Mouse (Mus musculus) cerebellum, postnatal 36 days (tissue): Measurements from ENCODE around the gene Acmsd.

ENCODE experiments used
- DNase-seq, 2 experiments: peaks; one replicate each; pipeline ENCODE4 v3.0.0; 2021 to 2022; ENCODE audit warnings: mixed read lengths in 2 of 2

Gene Acmsd

GRCm38 (mm10) chr1:127776246-127776645 is 47.0 kb downstream of the Acmsd start:
- no peak for DNase-seq

- DNase-seq = no peak
Measured at GRCm38 (mm10) chr1:127778611-127779010, 49.4 kb downstream of the Acmsd start.

GRCm38 (mm10) chr1:127780142-127780541 is 50.9 kb downstream of the Acmsd start:
- no peak for DNase-seq

GRCm38 (mm10) chr1:127780849-127781248 is 51.6 kb downstream of the Acmsd start:
- no peak for DNase-seq

- no peak for DNase-seq
Measured at GRCm38 (mm10) chr1:127783862-127784261, 54.6 kb downstream of the Acmsd start.

- DNase-seq = no peak
Measured at GRCm38 (mm10) chr1:127785882-127786281, 56.7 kb downstream of the Acmsd start.

- DNase-seq = no peak
Measured at GRCm38 (mm10) chr1:127788943-127789342, 59.7 kb downstream of the Acmsd start.

GRCm38 (mm10) chr1:127793459-127793858 is 64.2 kb downstream of the Acmsd start:
- DNase-seq = no peak

- DNase-seq = no peak
Measured at GRCm38 (mm10) chr1:127795087-127795769, 66.0 kb downstream of the Acmsd start.

GRCm38 (mm10) chr1:127796341-127796740 is 67.1 kb downstream of the Acmsd start:
- no peak for DNase-seq

GRCm38 (mm10) chr1:127796752-127797151 is 67.5 kb downstream of the Acmsd start:
- no peak for DNase-seq

- DNase-seq = no peak
Measured at GRCm38 (mm10) chr1:127802916-127803315, 73.7 kb downstream of the Acmsd start.

GRCm38 (mm10) chr1:127808671-127809070 is 79.5 kb downstream of the Acmsd start:
- no peak for DNase-seq

- no peak for DNase-seq
Measured at GRCm38 (mm10) chr1:127812929-127813328, 83.7 kb downstream of the Acmsd start.

- no peak for DNase-seq
Measured at GRCm38 (mm10) chr1:127816381-127816780, 87.2 kb downstream of the Acmsd start.
